Mouse (Mus musculus) hindbrain, postnatal 0 days (tissue): ENCODE measurements around the gene Adam17. TPM values are rescaled to one million over a fixed set of nuclear protein-coding genes. Genes with fewer than 3 reads are reported as not detected.

Experiments used
- ATAC-seq: fragments of 200-750 bp; cut with Nextera tagmentation; 2 replicates; pipeline ENCODE4 v1.8.0; 2017; ENCODE audit warnings: mild to moderate bottlenecking, moderate TSS enrichment, moderate library complexity
- DNase-seq: peaks from one replicate; pipeline ENCODE4 v3.0.0-alpha.2; 2015; ENCODE audit warnings: low spot score
- H3K27ac ChIP-seq: fragments of 300-500 bp; sonication (generic); 2 replicates; pipeline ENCODE4 v1.5.1; 2014; ENCODE audit warnings: mild to moderate bottlenecking
- H3K27me3 ChIP-seq: fragments of 300-500 bp; sonication (generic); 2 replicates; pipeline ENCODE4 v1.6.1; 2014; ENCODE audit warnings: low read length, mixed read lengths; ENCODE audit not compliant: insufficient read depth
- H3K36me3 ChIP-seq: fragments of 300-500 bp; sonication (generic); 2 replicates; pipeline ENCODE4 v1.6.1; 2014; ENCODE audit warnings: low read length, mixed read lengths; ENCODE audit not compliant: insufficient read depth
- H3K4me1 ChIP-seq: fragments of 300-500 bp; sonication (generic); 2 replicates; pipeline ENCODE4 v1.6.1; 2014; ENCODE audit warnings: antibody characterized with exemption, low read length, mixed read lengths; ENCODE audit not compliant: insufficient read depth
- H3K4me2 ChIP-seq: fragments of 300-500 bp; sonication (generic); 2 replicates; pipeline ENCODE4 v1.6.1; 2014; ENCODE audit warnings: low read depth, mild to moderate bottlenecking, low read length, moderate library complexity, mixed read lengths
- H3K4me3 ChIP-seq: fragments of 300-500 bp; sonication (generic); 2 replicates; pipeline ENCODE4 v1.5.1; 2014; ENCODE audit warnings: low read length
- H3K9ac ChIP-seq: fragments of 300-500 bp; sonication (generic); replicated peaks from 2 replicates; pipeline ENCODE4 v1.6.1; 2014; ENCODE audit warnings: mild to moderate bottlenecking, low read length, moderate library complexity, mixed read lengths
- H3K9me3 ChIP-seq: fragments of 300-500 bp; sonication (generic); 2 replicates; pipeline ENCODE4 v1.6.1; 2016; ENCODE audit warnings: low read length, mixed read lengths
- CTCF ChIP-seq: IDR thresholded peaks from 2 replicates; pipeline ENCODE4 v1.5.1; 2016; ENCODE audit warnings: antibody characterized with exemption, control low read depth, low read depth
- WGBS: fragments of 180-500 bp; shearing (Covaris S2); extraction: QIAGEN DNeasy Blood & Tissue Kit; methylation state at CpG from one replicate; pipeline ENCODE4 v1.1.7; 2014; 5-methylcytosine and 5-hydroxymethylcytosine counted together
- polyA plus RNA-seq: library from polyadenylated mRNA; unstranded; fragments of >200 nt; fragmentation: Nextera tagmentation; extraction: Ambion mirVana; gene quantifications from 2 replicates; pipeline ENCODE4 v1.2.1, GENCODE M21; 2015
- total RNA-seq: library from RNA; depleted of rRNA; stranded (reverse); fragments of >200 nt; gene quantifications from 2 replicates; pipeline ENCODE4 v1.2.3, GENCODE M21; 2014; rRNA removed

The Adam17 gene
- total and polyA plus RNA-seq, 2 experiments from 2014 or later: 13.9 to 18.9 TPM

DNA sequence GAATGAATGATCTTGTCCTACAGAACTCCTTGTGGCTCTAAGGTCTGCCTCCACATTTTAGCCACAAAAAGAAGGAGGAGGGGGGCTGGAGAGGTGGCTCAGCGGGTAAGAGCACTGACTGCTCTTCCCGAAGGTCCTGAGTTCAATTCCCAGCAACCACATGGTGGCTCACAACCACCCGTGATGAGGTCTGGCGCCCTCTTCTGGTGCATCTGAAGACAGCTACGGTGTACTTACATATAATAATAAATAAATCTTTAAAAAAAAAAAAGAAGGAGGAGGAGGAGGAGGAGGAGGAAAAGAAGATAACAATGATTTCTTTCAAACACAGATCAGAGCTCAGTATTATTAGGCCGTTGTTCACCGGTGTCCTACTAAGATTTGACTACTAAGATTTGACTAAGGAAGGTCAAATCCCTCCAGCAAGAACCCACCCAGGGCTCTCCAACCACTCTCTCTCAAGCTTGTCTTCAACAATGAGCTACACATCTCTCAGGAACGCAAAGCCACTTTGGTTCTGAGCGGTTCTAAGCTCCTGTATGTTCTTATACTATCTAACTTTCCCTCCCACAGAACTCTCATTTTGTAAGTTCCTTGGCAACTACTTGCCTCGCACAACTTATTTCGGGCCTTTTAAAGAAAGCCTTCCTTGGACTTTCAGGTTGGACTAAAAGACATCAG is 88.5 kb downstream of the Adam17 start, which contains the start of gene Cpsf3:
Cpsf3 (plus strand) TSS at position 631 of the 681 bp plus-strand sequence.
- Histone ChIP-seq H3K4me3 (peak within 1 kb of the TSS; percentile 85), H3K9ac (peak within 1 kb of the TSS; percentile 77), H3K27ac (peak within 1 kb of the TSS; percentile 88), H3K4me1 (no peaks in the 10 kb centered on the region), H3K9me3 (no peaks in the 10 kb centered on the region), H3K27me3 (no peaks in the 10 kb centered on the region), H3K4me2 (peak within 1 kb of the TSS; percentile 91), H3K36me3 (no peaks in the 10 kb centered on the region)
- peak; percentile 31 for TF ChIP-seq CTCF
- DNase-seq (no peak), ATAC-seq (no peak)
- 59% methylated on average over 11 of the region's 11 CpGs for WGBS

DNA sequence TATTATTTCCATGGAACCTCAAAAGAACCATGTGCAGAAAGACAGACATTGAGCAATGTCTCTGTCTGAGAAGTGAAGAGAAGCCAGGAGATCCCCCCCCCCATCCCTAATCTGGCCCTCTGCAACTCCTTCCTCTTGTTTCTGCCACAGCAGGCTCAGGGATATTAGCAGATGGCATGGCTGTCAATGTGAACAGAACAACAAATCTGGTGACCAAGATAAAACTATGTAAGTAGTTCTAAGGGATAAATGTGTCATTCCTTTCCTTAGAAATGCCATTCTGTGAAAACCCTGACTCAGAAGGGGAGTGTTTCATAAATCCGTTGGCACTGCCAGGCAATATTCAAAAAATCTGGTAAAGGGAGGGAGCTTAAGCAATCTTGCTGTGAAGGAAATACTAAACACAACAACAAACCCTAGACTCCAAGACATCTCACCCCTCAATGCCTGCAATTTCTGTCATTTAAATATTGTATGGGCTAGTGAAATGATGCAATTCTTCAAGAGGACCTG is 96.0 kb downstream of the Adam17 start:
- ATAC-seq (no peak), DNase-seq (no peak)
- WGBS: 78% methylated on average over 1 of the region's 1 CpGs
- Histone ChIP-seq H3K27me3 (no peaks in the 10 kb centered on the region), H3K36me3 (no peaks in the 10 kb centered on the region), H3K9me3 (no peaks in the 10 kb centered on the region), H3K27ac (no peak overlapping the region), H3K4me2 (no peak overlapping the region), H3K4me3 (no peak overlapping the region), H3K4me1 (no peaks in the 10 kb centered on the region), H3K9ac (no peak overlapping the region)
- no peak for TF ChIP-seq CTCF

DNA sequence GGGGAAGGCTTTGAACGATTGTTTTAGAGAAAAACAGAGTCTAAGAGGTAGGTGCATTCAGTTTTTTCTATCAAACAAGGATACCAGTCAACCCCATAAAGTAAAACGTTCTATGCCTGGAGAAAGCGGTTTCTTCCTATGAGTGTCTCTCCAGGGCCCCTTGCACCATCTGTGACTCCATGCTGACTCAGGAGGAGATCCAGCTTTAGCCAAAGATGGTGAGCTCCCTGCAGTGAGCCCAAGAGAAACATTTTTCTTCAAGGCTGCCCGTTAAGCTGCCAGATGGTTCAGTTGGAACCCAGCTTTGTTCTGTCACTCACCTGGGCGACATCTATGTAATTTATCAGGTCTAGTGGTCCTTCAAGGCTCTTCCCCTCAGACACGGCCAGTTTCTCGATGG is 99.0 kb downstream of the Adam17 start:
- H3K27ac ChIP-seq: no peak overlapping the region
- no peak overlapping the region for H3K4me2 ChIP-seq
- TF ChIP-seq CTCF: no peak
- H3K27me3 ChIP-seq: no peaks in the 10 kb centered on the region
- H3K9ac ChIP-seq: no peak overlapping the region
- H3K36me3 ChIP-seq: peaks cover 21% of the 10 kb centered on the region
- no peaks in the 10 kb centered on the region for H3K9me3 ChIP-seq
- ATAC-seq: no peak
- WGBS: 55% methylated on average over 7 of the region's 7 CpGs
- no peaks in the 10 kb centered on the region for H3K4me1 ChIP-seq
- no peak for DNase-seq
- no peak overlapping the region for H3K4me3 ChIP-seq

Other genes starting within 250 kb of the Adam17 start
- gene Cpsf3, start 88.2 kb downstream of the Adam17 start, total RNA-seq: 39.6 and 41.7 TPM in 2 replicates
- 69.5 and 69.7 TPM in 2 replicates for gene Cpsf3, start 88.2 kb downstream of the Adam17 start, polyA plus RNA-seq
- 20.8 and 21.1 TPM in 2 replicates for gene Itgb1bp1, start 87.3 kb downstream of the Adam17 start, total RNA-seq
- 37.0 and 38.5 TPM in 2 replicates for gene Itgb1bp1, start 87.3 kb downstream of the Adam17 start, polyA plus RNA-seq
- 33.1 and 33.2 TPM in 2 replicates for gene Iah1, start 57.2 kb downstream of the Adam17 start, total RNA-seq
- 31.2 and 37.0 TPM in 2 replicates for gene Iah1, start 57.2 kb downstream of the Adam17 start, polyA plus RNA-seq
- gene Ywhaq, start 44.0 kb upstream of the Adam17 start, total RNA-seq: 579 and 622 TPM in 2 replicates
- gene Ywhaq, start 44.0 kb upstream of the Adam17 start, polyA plus RNA-seq: 1,086 and 1,131 TPM in 2 replicates